Mouse (Mus musculus) forebrain, embryonic 12.5 days (tissue): ENCODE data around the gene Pomt1. TPM values are rescaled to one million over a fixed set of nuclear protein-coding genes. Genes with fewer than 3 reads are reported as not detected.

Source experiments
- ATAC-seq: fragments of 200-750 bp; cut with Nextera tagmentation; 2 replicates; pipeline ENCODE4 v1.8.0; 2017; ENCODE audit warnings: moderate TSS enrichment; ENCODE audit not compliant: low FRiP score
- H3K27ac ChIP-seq: fragments of 300-500 bp; sonication (generic); 2 replicates; pipeline ENCODE4 v1.5.1; 2016; ENCODE audit warnings: mild to moderate bottlenecking
- H3K27me3 ChIP-seq: fragments of 300-500 bp; sonication (generic); 2 replicates; pipeline ENCODE4 v1.6.1; 2016; ENCODE audit warnings: mild to moderate bottlenecking
- H3K36me3 ChIP-seq: fragments of 300-500 bp; sonication (generic); replicated peaks from 2 replicates; pipeline ENCODE4 v1.6.1; 2016; ENCODE audit warnings: mild to moderate bottlenecking
- H3K4me1 ChIP-seq: fragments of 300-500 bp; sonication (generic); 2 replicates; pipeline ENCODE4 v1.6.1; 2016
- H3K4me2 ChIP-seq: fragments of 300-500 bp; sonication (generic); 2 replicates; pipeline ENCODE4 v1.6.1; 2016; ENCODE audit warnings: mild to moderate bottlenecking, moderate library complexity
- H3K4me3 ChIP-seq: fragments of 300-500 bp; sonication (generic); replicated peaks from 2 replicates; pipeline ENCODE4 v1.5.1; 2016; ENCODE audit warnings: mild to moderate bottlenecking
- H3K9ac ChIP-seq: fragments of 300-500 bp; sonication (generic); 2 replicates; pipeline ENCODE4 v1.6.1; 2016; ENCODE audit warnings: mild to moderate bottlenecking
- H3K9me3 ChIP-seq: fragments of 300-500 bp; sonication (generic); 2 replicates; pipeline ENCODE4 v1.6.1; 2016
- WGBS: fragments of 180-500 bp; shearing (Covaris S2); methylation state at CpG from one replicate; pipeline ENCODE4 v1.1.7; 2016; 5-methylcytosine and 5-hydroxymethylcytosine counted together
- polyA plus RNA-seq: library from polyadenylated mRNA; unstranded; fragments of >200 nt; fragmentation: Nextera tagmentation; extraction: Ambion mirVana; gene quantifications from 2 replicates; pipeline ENCODE4 v1.2.1, GENCODE M21; 2016

The Pomt1 gene
- polyA plus RNA-seq, 1 experiment from 2014 or later, result 26.6 TPM

GRCm38 (mm10) chr2:32256273-32256672 is 19.9 kb downstream of the Pomt1 start:
- H3K36me3 ChIP-seq, result peaks cover 69% of the 10 kb centered on the region

DNA sequence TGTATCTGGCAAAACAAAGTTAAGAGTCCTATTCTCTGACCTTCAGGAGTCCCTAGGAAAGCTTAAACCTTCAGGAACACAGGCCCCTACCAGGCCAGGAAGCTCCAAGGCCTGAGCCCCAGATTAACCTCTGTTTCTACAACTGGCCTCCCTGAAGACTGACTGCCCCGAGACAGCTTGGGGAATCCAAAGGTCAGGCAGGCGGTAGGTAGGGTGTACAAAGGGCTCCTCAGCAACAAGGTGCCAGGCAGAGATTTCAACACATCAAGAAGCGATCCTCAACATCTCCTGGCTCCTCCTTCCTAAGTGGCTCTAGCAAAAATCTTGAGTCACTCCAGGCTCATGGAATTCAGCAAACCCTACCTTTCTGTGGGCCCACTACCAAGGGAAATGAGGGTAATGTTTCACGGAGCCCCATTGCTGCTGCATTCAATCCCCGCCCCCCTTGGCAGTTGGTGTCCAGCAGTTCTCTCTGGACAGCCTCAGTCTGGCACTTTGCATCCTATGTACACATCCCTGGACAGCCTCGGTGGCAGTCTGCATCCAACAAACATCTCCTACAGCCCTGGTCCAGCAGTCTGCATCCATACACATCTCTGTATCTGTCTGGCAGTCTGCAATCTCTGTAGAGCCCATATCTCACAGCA is 22.6 kb downstream of the Pomt1 start:
- Histone ChIP-seq H3K9ac (peak overlapping the region; percentile 69), H3K27ac (0 out of 2 replicates have a peak overlapping the region, but pooled peaks have one; percentile 47), H3K9me3 (no peaks in the 10 kb centered on the region), H3K4me2 (peak overlapping the region; percentile 82), H3K4me3 (peak overlapping the region; percentile 70), H3K27me3 (no peaks in the 10 kb centered on the region), H3K36me3 (peaks cover 42% of the 10 kb centered on the region), H3K4me1 (peaks cover 10% of the 10 kb centered on the region)
- ATAC-seq, result 0 out of 2 replicates have a peak, but pooled peaks have one; percentile 24
- 63% methylated on average over 6 of the region's 6 CpGs for WGBS

More at GRCm38 (mm10) chr2:32256273-32256672, 19.9 kb downstream of the Pomt1 start:
- Histone ChIP-seq H3K9ac (no peak overlapping the region), H3K4me2 (no peak overlapping the region), H3K27me3 (no peaks in the 10 kb centered on the region), H3K4me1 (peaks cover 10% of the 10 kb centered on the region), H3K9me3 (no peaks in the 10 kb centered on the region), H3K4me3 (no peak overlapping the region), H3K27ac (no peak overlapping the region)
- WGBS, result 93% methylated on average over 11 of the region's 11 CpGs
- no peak for ATAC-seq

DNA sequence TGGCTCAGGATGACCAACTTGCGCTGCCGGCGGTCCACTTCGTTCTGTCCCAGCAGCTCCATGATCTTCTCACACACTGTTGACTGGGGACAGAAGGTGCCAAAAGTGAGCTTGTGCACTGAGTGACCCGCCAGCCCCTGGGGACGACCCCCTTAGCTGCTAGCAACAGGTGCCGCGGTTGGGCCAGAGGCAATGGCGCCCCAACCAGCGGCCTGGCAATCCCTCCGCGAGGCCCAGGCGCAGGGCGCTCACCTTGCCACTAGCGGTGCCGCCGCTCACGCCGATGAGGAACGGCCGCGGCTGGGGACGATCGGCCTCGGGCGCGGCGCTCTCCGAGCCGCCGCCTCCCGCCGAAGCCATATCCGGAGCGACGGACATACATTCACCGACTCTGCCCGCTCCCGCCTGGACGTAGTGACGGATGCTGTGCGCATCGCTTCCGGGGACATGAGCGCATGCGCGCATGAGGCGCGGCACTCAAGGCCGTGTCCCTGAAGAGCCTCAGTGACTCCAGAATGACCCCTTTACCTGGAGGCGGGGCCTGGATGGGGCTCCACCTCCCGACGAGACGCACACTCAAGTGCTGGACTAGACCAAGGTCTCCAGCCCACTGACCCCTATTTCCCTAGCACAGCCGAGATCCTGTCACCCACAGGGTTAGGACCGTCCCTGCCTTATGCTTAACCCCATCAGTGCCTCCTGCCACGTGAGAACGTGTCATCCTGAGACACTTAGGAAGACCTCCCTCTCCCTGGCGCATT is 23.4 kb downstream of the Pomt1 start, which contains the start of gene Uck1:
Gene Uck1 (minus strand): TSS at position 503 of the 761 bp plus-strand sequence.
- H3K4me1 ChIP-seq, result peaks cover 10% of the 10 kb centered on the region
- no peaks in the 10 kb centered on the region for H3K9me3 ChIP-seq
- peak within 1 kb of the TSS; percentile 47; the same call in 1 of the 2 replicates for H3K27ac ChIP-seq
- peak within 1 kb of the TSS; percentile 70 for H3K4me3 ChIP-seq
- no peaks in the 10 kb centered on the region for H3K27me3 ChIP-seq
- peak within 1 kb of the TSS; percentile 69 for H3K9ac ChIP-seq
- peak; percentile 91 for ATAC-seq
- WGBS, result 1% methylated on average over 59 of the region's 59 CpGs
- peak within 1 kb of the TSS; percentile 82 for H3K4me2 ChIP-seq
- H3K36me3 ChIP-seq, result peaks cover 33% of the 10 kb centered on the region

GRCm38 (mm10) chr2:32260635-32261034 is 24.2 kb downstream of the Pomt1 start:
- H3K9me3 ChIP-seq, result no peaks in the 10 kb centered on the region
- peak overlapping the region; percentile 82; the same call in 1 of the 2 replicates for H3K4me2 ChIP-seq
- peak overlapping the region; percentile 70; the same call in 1 of the 2 replicates for H3K4me3 ChIP-seq
- H3K36me3 ChIP-seq, result peaks cover 31% of the 10 kb centered on the region
- H3K4me1 ChIP-seq, result peaks cover 10% of the 10 kb centered on the region
- H3K27ac ChIP-seq, result no peak overlapping the region
- H3K9ac ChIP-seq, result no peak overlapping the region
- peak; percentile 10; the same call in 1 of the 2 replicates for ATAC-seq
- WGBS, result 36% methylated on average over 4 of the region's 4 CpGs
- H3K27me3 ChIP-seq, result no peaks in the 10 kb centered on the region

DNA sequence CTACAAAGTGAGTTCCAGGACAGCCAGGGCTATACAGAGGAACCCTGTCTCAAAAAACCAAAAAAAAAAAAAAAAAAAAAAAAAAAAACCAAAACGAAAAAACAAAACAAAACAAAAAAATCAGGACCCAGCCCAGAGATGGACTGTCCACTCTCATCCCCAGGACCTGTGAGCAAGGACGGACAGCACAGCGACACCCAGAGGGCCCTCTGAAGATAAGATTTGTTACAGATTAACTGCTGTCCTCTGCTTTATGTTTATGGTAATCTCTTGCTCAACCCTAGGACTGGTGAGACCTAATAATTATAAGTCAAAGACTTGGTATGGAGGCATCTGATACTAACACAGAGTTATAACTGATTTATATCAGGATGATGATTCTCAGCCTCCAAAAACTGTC is 39.4 kb downstream of the Pomt1 start:
- Histone ChIP-seq H3K36me3 (peaks cover 42% of the 10 kb centered on the region), H3K27ac (no peak overlapping the region), H3K4me2 (no peak overlapping the region), H3K9me3 (no peaks in the 10 kb centered on the region), H3K27me3 (no peaks in the 10 kb centered on the region), H3K4me3 (no peak overlapping the region), H3K9ac (no peak overlapping the region), H3K4me1 (no peaks in the 10 kb centered on the region)
- ATAC-seq, result no peak
- WGBS, result 74% methylated on average over 3 of the region's 3 CpGs

DNA sequence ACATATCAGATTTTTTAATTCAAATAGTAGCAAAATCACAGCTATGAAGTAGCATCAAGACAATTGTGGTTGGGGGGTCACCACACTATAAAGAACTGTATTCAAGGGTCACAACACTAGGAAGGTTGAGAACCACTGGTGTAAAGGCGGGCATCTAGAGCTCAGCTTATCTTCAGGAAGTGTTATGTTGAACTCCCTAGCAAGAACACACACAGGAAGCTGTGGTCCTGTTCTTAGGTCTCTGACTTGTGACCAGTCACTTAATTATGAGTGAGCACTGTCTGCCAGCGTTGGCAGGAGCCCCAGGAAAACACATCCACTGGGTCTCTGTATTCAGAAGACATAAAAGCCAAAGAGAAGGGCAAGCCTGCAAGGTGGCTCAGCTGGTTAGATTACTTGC is 45.9 kb downstream of the Pomt1 start:
- WGBS, result 90% methylated on average over 2 of the region's 2 CpGs
- Histone ChIP-seq H3K9ac (no peak overlapping the region), H3K9me3 (no peaks in the 10 kb centered on the region), H3K36me3 (peaks cover 73% of the 10 kb centered on the region), H3K4me1 (peaks cover 11% of the 10 kb centered on the region), H3K4me3 (no peak overlapping the region), H3K4me2 (no peak overlapping the region), H3K27me3 (no peaks in the 10 kb centered on the region), H3K27ac (no peak overlapping the region)
- ATAC-seq, result no peak

- Histone ChIP-seq H3K9ac (no peak overlapping the region), H3K4me2 (no peak overlapping the region), H3K27ac (no peak overlapping the region), H3K4me1 (peaks cover 11% of the 10 kb centered on the region), H3K4me3 (no peak overlapping the region), H3K27me3 (no peaks in the 10 kb centered on the region), H3K36me3 (peaks cover 69% of the 10 kb centered on the region), H3K9me3 (no peaks in the 10 kb centered on the region)
- ATAC-seq, result no peak
- WGBS, result 85% methylated on average over 1 of the region's 1 CpGs
Observed at GRCm38 (mm10) chr2:32282727-32283126, 46.3 kb downstream of the Pomt1 start.

- no peak overlapping the region for H3K4me3 ChIP-seq
- H3K4me1 ChIP-seq, result peaks cover 16% of the 10 kb centered on the region
- 96% methylated on average over 3 of the region's 3 CpGs for WGBS
- H3K9me3 ChIP-seq, result no peaks in the 10 kb centered on the region
- no peak for ATAC-seq
- no peaks in the 10 kb centered on the region for H3K27me3 ChIP-seq
- H3K9ac ChIP-seq, result no peak overlapping the region
- H3K36me3 ChIP-seq, result peaks cover 56% of the 10 kb centered on the region
- no peak overlapping the region for H3K27ac ChIP-seq
- no peak overlapping the region for H3K4me2 ChIP-seq
Observed at GRCm38 (mm10) chr2:32283986-32284385, 47.6 kb downstream of the Pomt1 start.

DNA sequence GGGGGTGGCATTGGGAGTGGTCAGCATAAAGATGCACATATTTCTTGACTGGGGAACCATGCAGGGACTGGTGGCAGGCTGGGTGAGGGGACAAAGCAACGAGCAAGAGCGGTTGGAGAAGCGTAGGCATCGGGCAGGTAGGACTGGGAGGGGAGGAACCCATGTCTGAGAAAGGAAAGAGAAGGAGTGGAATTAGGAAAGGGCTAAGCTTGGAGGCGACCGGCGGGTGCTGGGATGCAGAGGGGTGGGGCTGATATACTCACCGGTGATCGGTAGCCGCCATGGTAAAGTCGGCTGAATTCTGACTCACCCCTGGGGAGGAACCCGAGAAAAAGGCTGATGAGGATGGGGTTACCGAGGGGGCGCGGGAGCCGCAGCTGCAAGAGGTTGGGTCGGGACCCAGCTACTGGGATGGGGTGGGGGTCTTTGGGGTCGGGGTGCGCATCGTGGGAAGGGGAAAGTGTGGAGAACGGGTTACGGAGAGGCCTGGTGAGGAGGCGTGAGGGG is 51.0 kb downstream of the Pomt1 start, which contains the start of gene Golga2:
Gene Golga2 (plus strand): TSS at position 51 of the 507 bp plus-strand sequence.
- peaks cover 21% of the 10 kb centered on the region for H3K4me1 ChIP-seq
- peak within 1 kb of the TSS; percentile 90 for H3K9ac ChIP-seq
- H3K9me3 ChIP-seq, result no peaks in the 10 kb centered on the region
- H3K4me3 ChIP-seq, result peak within 1 kb of the TSS; percentile 89
- WGBS, result under 1% methylated on average over 22 of the region's 23 CpGs
- peak within 1 kb of the TSS; percentile 91 for H3K4me2 ChIP-seq
- no peaks in the 10 kb centered on the region for H3K27me3 ChIP-seq
- H3K36me3 ChIP-seq, result peaks cover 31% of the 10 kb centered on the region
- no peak; the same call in 1 of the 2 replicates for ATAC-seq
- H3K27ac ChIP-seq, result peak within 1 kb of the TSS; percentile 75

DNA sequence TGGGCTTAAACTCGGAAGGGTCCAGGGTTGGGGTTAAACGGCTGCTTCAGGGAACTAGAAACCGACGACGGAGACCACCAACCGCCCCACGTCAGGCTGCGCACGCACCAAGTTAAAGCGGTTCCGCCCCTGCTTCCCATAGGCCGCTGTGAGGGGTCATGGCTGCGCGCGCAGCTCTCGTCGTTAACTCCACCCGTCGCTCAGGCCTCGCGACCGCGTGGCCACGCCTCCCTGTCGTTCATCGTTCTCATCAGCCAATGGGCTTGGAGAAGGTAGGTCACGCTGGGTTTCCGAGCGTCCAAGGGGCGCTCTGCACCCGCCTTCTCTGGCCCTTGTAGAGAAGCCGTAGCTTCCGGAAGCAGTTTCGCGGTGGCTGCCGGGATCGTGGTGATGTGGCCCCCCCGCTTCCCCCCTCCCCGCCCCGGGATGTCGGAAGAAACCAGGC is 51.6 kb downstream of the Pomt1 start, which contains the start of gene Swi5:
Gene Swi5 (minus strand): TSS at position 153 of the 445 bp plus-strand sequence.
- Histone ChIP-seq H3K36me3 (peaks cover 26% of the 10 kb centered on the region), H3K4me2 (peak within 1 kb of the TSS; percentile 91), H3K27ac (peak within 1 kb of the TSS; percentile 75), H3K9ac (peak within 1 kb of the TSS; percentile 90), H3K4me1 (peaks cover 21% of the 10 kb centered on the region), H3K9me3 (no peaks in the 10 kb centered on the region), H3K4me3 (peak within 1 kb of the TSS; percentile 89), H3K27me3 (no peaks in the 10 kb centered on the region)
- ATAC-seq, result peak; percentile 99
- under 1% methylated on average over 41 of the region's 41 CpGs for WGBS

DNA sequence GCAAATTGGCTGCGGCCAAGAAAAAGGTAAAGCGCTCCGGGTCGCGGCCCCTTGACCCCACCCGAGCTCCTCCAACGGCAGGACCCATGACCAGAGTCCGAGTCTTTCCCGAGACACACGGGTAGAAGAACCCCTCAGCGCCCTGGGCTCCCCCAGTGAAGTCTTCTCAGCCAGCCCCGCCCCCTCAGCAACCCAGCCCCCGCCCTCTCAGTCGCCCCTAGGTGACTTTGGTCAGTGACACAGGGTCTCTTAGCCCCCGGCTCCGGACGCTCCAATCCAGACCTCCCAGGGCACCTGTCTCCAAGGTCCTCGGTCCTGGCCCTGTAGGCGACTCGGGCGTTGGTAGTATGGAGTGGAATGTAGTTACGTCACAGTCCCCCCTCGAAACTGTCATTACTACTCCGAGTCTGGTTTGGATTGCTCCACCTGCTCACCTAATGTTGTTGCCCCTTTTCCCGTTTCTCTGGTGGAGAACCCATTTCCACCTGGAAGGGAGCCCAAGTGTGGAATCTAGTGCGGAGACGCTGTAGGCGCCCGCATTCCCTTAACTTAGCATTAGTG is 52.1 kb downstream of the Pomt1 start:
- peak overlapping the region; percentile 59 for H3K27ac ChIP-seq

DNA sequence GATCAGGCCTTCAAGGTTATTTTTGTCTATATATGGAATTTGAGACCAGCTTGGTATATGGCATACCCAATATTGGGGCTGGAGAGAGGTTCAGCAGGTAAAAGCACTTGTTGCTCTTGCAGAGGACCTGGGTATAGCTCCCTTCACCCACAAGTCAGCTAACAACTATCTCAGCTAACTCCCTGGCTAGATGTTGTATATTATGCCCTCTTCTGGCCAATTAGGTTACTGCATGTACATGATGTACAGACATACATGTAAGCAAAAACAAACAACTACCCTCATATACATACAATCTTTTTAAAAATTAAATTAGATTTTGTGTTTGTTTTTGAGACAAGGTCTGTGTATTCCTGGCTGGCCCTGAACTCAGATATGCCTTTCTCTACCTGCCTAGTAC is 53.2 kb downstream of the Pomt1 start:
- no peaks in the 10 kb centered on the region for H3K9me3 ChIP-seq
- no peak overlapping the region; the same call in 1 of the 2 replicates for H3K4me2 ChIP-seq
- H3K36me3 ChIP-seq, result peaks cover 26% of the 10 kb centered on the region
- no peaks in the 10 kb centered on the region for H3K27me3 ChIP-seq
- H3K9ac ChIP-seq, result no peak overlapping the region
- ATAC-seq, result no peak
- H3K27ac ChIP-seq, result no peak overlapping the region
- H3K4me3 ChIP-seq, result no peak overlapping the region
- peaks cover 21% of the 10 kb centered on the region for H3K4me1 ChIP-seq

More for the DNA sequence above, 52.1 kb downstream of the Pomt1 start:
- H3K4me1 ChIP-seq, result peaks cover 21% of the 10 kb centered on the region
- peak; percentile 64 for ATAC-seq
- peak overlapping the region; percentile 89 for H3K9ac ChIP-seq
- H3K36me3 ChIP-seq, result peaks cover 24% of the 10 kb centered on the region
- H3K4me2 ChIP-seq, result peak overlapping the region; percentile 82
- H3K9me3 ChIP-seq, result no peaks in the 10 kb centered on the region
- 4% methylated on average over 20 of the region's 29 CpGs for WGBS
- H3K27me3 ChIP-seq, result no peaks in the 10 kb centered on the region
- peak overlapping the region; percentile 89 for H3K4me3 ChIP-seq
